Mouse (Mus musculus) left cerebral cortex, adult 18-20 months (tissue): ENCODE measurements around the gene Dchs2. TPM values are rescaled to one million over a fixed set of nuclear protein-coding genes. Genes with fewer than 3 reads are reported as not detected.

Experiments used
- total RNA-seq, 2 experiments: library from RNA; stranded (reverse); gene quantifications; 2 replicates each; pipeline ENCODE4 v1.2.3; 2021

The Dchs2 gene
- total RNA-seq, 2 experiments from 2014 or later = 2.8 to 3.1 TPM

Other genes starting within 250 kb of the Dchs2 start
- gene Lrat, start 224.0 kb upstream of the Dchs2 start, total RNA-seq = under 1 TPM in 1 of 2 experiments, not detected in 1; 0.07 TPM
- gene Fgg, start 120.2 kb upstream of the Dchs2 start, total RNA-seq = not detected
- not detected for gene Fga, start 101.9 kb upstream of the Dchs2 start, total RNA-seq
- not detected for gene Fgb, start 78.1 kb upstream of the Dchs2 start, total RNA-seq
- 10 to 100 TPM; 43.5 to 45.6 TPM for gene Plrg1, start 72.4 kb upstream of the Dchs2 start, total RNA-seq